Mouse (Mus musculus) MEL (cell line): ENCODE measurements around the gene Zfp740. TPM values are rescaled to one million over a fixed set of nuclear protein-coding genes. Genes with fewer than 3 reads are reported as not detected.

Experiments used
- DNase-seq: peaks from one replicate; pipeline ENCODE4 v3.0.0; 2011; ENCODE audit warnings: low read depth, low spot score
- H3K27ac ChIP-seq: 2 replicates; pipeline ENCODE4 v1.5.1; 2012; ENCODE audit warnings: low read depth, mild to moderate bottlenecking, control low read depth, low read length, moderate library complexity; ENCODE audit not compliant: control insufficient read depth
- H3K27me3 ChIP-seq, 2 experiments: fragments of 150-350 bp in 1 of 2; sonication (generic) in 1 of 2; 2 replicates each; pipeline ENCODE4 v1.6.1; 2012; ENCODE audit warnings: low read length in 2 of 2, mild to moderate bottlenecking in 2 of 2, improper control_type of control experiment in 1 of 2, moderate library complexity in 1 of 2; ENCODE audit not compliant: insufficient read depth in 2 of 2, control insufficient read depth in 1 of 2
- H3K36me3 ChIP-seq, 2 experiments: 2 replicates each; pipeline ENCODE4 v1.6.1; 2012 to 2014; ENCODE audit warnings: low read length in 2 of 2, improper control_type of control experiment in 1 of 2, inconsistent platforms in 1 of 2, mild to moderate bottlenecking in 1 of 2; ENCODE audit not compliant: insufficient read depth in 2 of 2, control insufficient read depth in 1 of 2
- H3K4me1 ChIP-seq, 2 experiments: fragments of 150-350 bp in 1 of 2; sonication (generic) in 1 of 2; 2 replicates each; pipeline ENCODE4 v1.6.1; 2012; ENCODE audit warnings: low read length in 2 of 2, improper control_type of control experiment in 1 of 2, mild to moderate bottlenecking in 1 of 2; ENCODE audit not compliant: insufficient read depth in 2 of 2, control insufficient read depth in 1 of 2
- H3K4me3 ChIP-seq, 2 experiments: fragments of 150-350 bp in 1 of 2; sonication (generic) in 1 of 2; 2 replicates each; pipeline ENCODE4 v1.5.1; 2012; ENCODE audit warnings: low read depth in 2 of 2, low read length in 2 of 2, mild to moderate bottlenecking in 2 of 2, moderate library complexity in 2 of 2, control low read depth in 1 of 2, improper control_type of control experiment in 1 of 2; ENCODE audit not compliant: control insufficient read depth in 1 of 2, insufficient read depth in 1 of 2
- H3K79me2 ChIP-seq: 2 replicates; pipeline ENCODE4 v1.6.1; 2012; ENCODE audit warnings: mild to moderate bottlenecking, low read length, moderate library complexity; ENCODE audit not compliant: control insufficient read depth, poor library complexity, insufficient read depth
- H3K9ac ChIP-seq: 2 replicates; pipeline ENCODE4 v1.6.1; 2012; ENCODE audit warnings: low read depth, mild to moderate bottlenecking, control low read depth, low read length, moderate library complexity; ENCODE audit not compliant: control insufficient read depth, poor library complexity, severe bottlenecking
- H3K9me3 ChIP-seq: fragments of 150-350 bp; sonication (generic); replicated peaks from 2 replicates; pipeline ENCODE4 v1.6.1; 2012; ENCODE audit warnings: mild to moderate bottlenecking, low read length, improper control_type of control experiment, moderate library complexity; ENCODE audit not compliant: insufficient read depth
- CHD1 ChIP-seq: IDR thresholded peaks from 2 replicates; pipeline ENCODE4 v1.6.1; 2012; ENCODE audit warnings: low read depth, mild to moderate bottlenecking, inconsistent platforms, low read length, improper control_type of control experiment
- CHD2 ChIP-seq: IDR thresholded peaks from 2 replicates; pipeline ENCODE4 v1.6.1; 2011; ENCODE audit warnings: low read length, improper control_type of control experiment
- CTCF ChIP-seq, 3 experiments: IDR thresholded peaks in 2 of 3; conservative IDR thresholded peaks in 1 of 3; 2 replicates each; pipeline ENCODE4 v1.5.1; 2011 to 2012; ENCODE audit warnings: low read length in 3 of 3, low read depth in 2 of 3, mild to moderate bottlenecking in 2 of 3, improper control_type of control experiment in 1 of 3, inconsistent platforms in 1 of 3, mixed read lengths in 1 of 3, moderate library complexity in 1 of 3; ENCODE audit not compliant: control insufficient read depth in 1 of 3, insufficient read depth in 1 of 3, poor library complexity in 1 of 3, severe bottlenecking in 1 of 3
- E2F4 ChIP-seq: IDR thresholded peaks from 2 replicates; pipeline ENCODE4 v1.6.1; 2011; ENCODE audit warnings: low read depth, low read length, improper control_type of control experiment, borderline replicate concordance
- ELF1 ChIP-seq: IDR thresholded peaks from 2 replicates; pipeline ENCODE4 v1.6.1; 2014; ENCODE audit warnings: low read depth, mild to moderate bottlenecking, inconsistent platforms, low read length, improper control_type of control experiment, moderate library complexity
- EP300 ChIP-seq, 2 experiments: IDR thresholded peaks; 2 replicates each; pipeline ENCODE4 v1.6.1; 2011; ENCODE audit warnings: improper control_type of control experiment in 2 of 2, low read length in 2 of 2, low read depth in 1 of 2, mild to moderate bottlenecking in 1 of 2
- GABPA ChIP-seq: IDR thresholded peaks from 2 replicates; pipeline ENCODE4 v1.6.1; 2012; ENCODE audit warnings: low read depth, mild to moderate bottlenecking, inconsistent platforms, low read length, improper control_type of control experiment, moderate library complexity
- HCFC1 ChIP-seq: IDR thresholded peaks from 2 replicates; pipeline ENCODE4 v1.6.1; 2012; ENCODE audit warnings: low read depth, mild to moderate bottlenecking, inconsistent platforms, low read length, improper control_type of control experiment, moderate library complexity
- JUND ChIP-seq: IDR thresholded peaks from 2 replicates; pipeline ENCODE4 v1.6.1; 2011; ENCODE audit warnings: low read depth, mild to moderate bottlenecking, improper control_type of control experiment, low read length
- MAZ ChIP-seq: IDR thresholded peaks from 2 replicates; pipeline ENCODE4 v1.6.1; 2012; ENCODE audit warnings: low read depth, mild to moderate bottlenecking, inconsistent platforms, low read length, improper control_type of control experiment
- MEF2A ChIP-seq: IDR thresholded peaks from 2 replicates; pipeline ENCODE4 v1.6.1; 2014; ENCODE audit warnings: low read depth, mild to moderate bottlenecking, inconsistent platforms, low read length, improper control_type of control experiment; ENCODE audit not compliant: poor library complexity, insufficient replicate concordance, severe bottlenecking; ENCODE audit errors: extremely low read depth
- MYB ChIP-seq: IDR thresholded peaks from 2 replicates; pipeline ENCODE4 v1.6.1; 2011; ENCODE audit warnings: mild to moderate bottlenecking, low read depth, low read length, improper control_type of control experiment
- MYC ChIP-seq: IDR thresholded peaks from 2 replicates; pipeline ENCODE4 v1.6.1; 2011; ENCODE audit warnings: low read depth, mild to moderate bottlenecking, low read length, improper control_type of control experiment, moderate library complexity
- NELFE ChIP-seq: IDR thresholded peaks from 2 replicates; pipeline ENCODE4 v1.6.1; 2011; ENCODE audit warnings: low read depth, low read length, improper control_type of control experiment
- NRF1 ChIP-seq: IDR thresholded peaks from 2 replicates; pipeline ENCODE4 v1.6.1; 2014; ENCODE audit warnings: low read depth, mild to moderate bottlenecking, inconsistent platforms, low read length, improper control_type of control experiment, moderate library complexity; ENCODE audit not compliant: poor library complexity, insufficient read depth, severe bottlenecking
- POLR2A ChIP-seq, 2 experiments: IDR thresholded peaks; 2 replicates each; pipeline ENCODE4 v1.6.1; 2011 to 2012; ENCODE audit warnings: low read length in 2 of 2, mild to moderate bottlenecking in 2 of 2, control low read depth in 1 of 2, improper control_type of control experiment in 1 of 2, low read depth in 1 of 2, moderate library complexity in 1 of 2; ENCODE audit not compliant: control insufficient read depth in 1 of 2, insufficient read depth in 1 of 2, poor library complexity in 1 of 2
- POLR2AphosphoS2 ChIP-seq: IDR thresholded peaks from 2 replicates; pipeline ENCODE4 v1.6.1; 2011; ENCODE audit warnings: low read length, improper control_type of control experiment
- RAD21 ChIP-seq: IDR thresholded peaks from 2 replicates; pipeline ENCODE4 v1.6.1; 2011; ENCODE audit warnings: mild to moderate bottlenecking, low read depth, low read length, improper control_type of control experiment
- SIN3A ChIP-seq: IDR thresholded peaks from 2 replicates; pipeline ENCODE4 v1.6.1; 2012; ENCODE audit warnings: low read length, improper control_type of control experiment, inconsistent platforms
- TAL1 ChIP-seq: IDR thresholded peaks from 2 replicates; pipeline ENCODE4 v1.6.1; 2012; ENCODE audit warnings: mild to moderate bottlenecking, inconsistent platforms, low read length, moderate library complexity, mixed read lengths
- TCF12 ChIP-seq: IDR thresholded peaks from 2 replicates; pipeline ENCODE4 v1.6.1; 2014; ENCODE audit warnings: low read depth, mild to moderate bottlenecking, inconsistent platforms, low read length, improper control_type of control experiment, moderate library complexity
- USF2 ChIP-seq, 2 experiments: IDR thresholded peaks; 2 replicates each; pipeline ENCODE4 v1.6.1; 2011 to 2012; ENCODE audit warnings: improper control_type of control experiment in 2 of 2, low read length in 2 of 2, borderline replicate concordance in 1 of 2, inconsistent platforms in 1 of 2, low read depth in 1 of 2, mild to moderate bottlenecking in 1 of 2; ENCODE audit not compliant: insufficient read depth in 1 of 2
- ZMIZ1 ChIP-seq: IDR thresholded peaks from 2 replicates; pipeline ENCODE4 v1.6.1; 2012; ENCODE audit warnings: low read depth, mild to moderate bottlenecking, inconsistent platforms, low read length, improper control_type of control experiment, moderate library complexity
- polyA plus RNA-seq, 2 experiments: library from polyadenylated mRNA; stranded (reverse) in 1 of 2; unstranded in 1 of 2; fragments of >175 nt in 1 of 2; fragments of >200 nt in 1 of 2; gene quantifications; 2 replicates each; pipeline versions ENCODE4 v1.2.1 to v1.2.4; 2012; ENCODE audit warnings: low replicate concordance in 2 of 2, low read depth in 1 of 2; ENCODE audit not compliant: insufficient read length in 2 of 2, insufficient read depth in 1 of 2, missing spikeins in 1 of 2
- total RNA-seq: library from RNA; depleted of rRNA; stranded (reverse); fragments of 300-350 nt; gene quantifications from 2 replicates; pipeline ENCODE4 v1.2.3, GENCODE M21; 2012

Gene Zfp740
- total and polyA plus RNA-seq, 3 experiments = 39.9 to 50.1 TPM; not detected in 1

- no peak overlapping the region for H3K4me3 ChIP-seq
- H3K9ac ChIP-seq = no peak overlapping the region
- H3K79me2 ChIP-seq = no peaks in the 10 kb centered on the region
- peaks cover 0 to 7% of the 10 kb centered on the region in 2 experiments; a peak in 2 of 4 replicates for H3K36me3 ChIP-seq
- no peaks in the 10 kb centered on the region for H3K9me3 ChIP-seq
- no peaks in the 10 kb centered on the region for H3K4me1 ChIP-seq
- TF ChIP-seq POLR2AphosphoS2 (0 out of 2 replicates have a peak, but pooled peaks have one; percentile 1), TCF12 (no peak), ZMIZ1 (no peak), MAZ (no peak)
- H3K27ac ChIP-seq = no peak overlapping the region
- DNase-seq = no peak
- no peaks in the 10 kb centered on the region for H3K27me3 ChIP-seq
Observed at GRCm38 (mm10) chr15:102217325-102217724, 14.3 kb downstream of the Zfp740 start.

DNA sequence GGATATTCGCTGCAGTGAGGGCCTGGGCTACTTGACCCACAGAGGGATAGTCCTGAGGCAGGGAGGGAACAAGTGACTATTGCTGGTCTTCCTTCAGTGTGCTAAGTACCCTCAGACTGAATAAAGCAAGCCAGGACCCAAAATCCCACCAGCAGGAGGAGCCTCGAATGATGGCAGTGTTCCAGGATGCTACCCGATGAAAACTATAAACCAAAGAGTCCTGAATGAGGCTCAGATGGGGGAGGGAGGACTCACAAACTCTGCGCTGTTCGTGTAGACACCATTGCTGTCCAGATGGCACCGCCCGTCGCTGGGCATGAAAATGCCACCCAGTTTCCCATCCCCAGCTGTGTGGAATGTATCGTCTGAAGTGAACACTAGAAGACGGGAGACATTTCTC, 19.3 kb downstream of the Zfp740 start:
- Histone ChIP-seq H3K27me3 (no peaks in the 10 kb centered on the region), H3K36me3 (peaks cover 0 to 11% of the 10 kb centered on the region in 2 experiments; a peak in 2 of 4 replicates), H3K9ac (no peak overlapping the region), H3K79me2 (no peaks in the 10 kb centered on the region), H3K9me3 (no peaks in the 10 kb centered on the region)
- DNase-seq = no peak
- TF ChIP-seq MYC (no peak), JUND (no peak), SIN3A (no peak), HCFC1 (no peak), POLR2A (IDR thresholded peaks at IDR 0.05; ENCODE audit: control insufficient read depth in 1 of 2, insufficient read depth in 1 of 2, low read depth in 1 of 2, low read length in 2 of 2, poor library complexity in 1 of 2) (no peak), USF2 (IDR thresholded peaks at IDR 0.05; ENCODE audit: borderline replicate concordance in 1 of 2, insufficient read depth in 1 of 2, low read depth in 1 of 2, low read length in 2 of 2) (no peak), ELF1 (no peak), NELFE (no peak)
- TF ChIP-seq, all 39 proteins: peak for 0
- H3K4me3 ChIP-seq = no peak overlapping the region
- peaks cover 5 to 20% of the 10 kb centered on the region in 2 experiments for H3K4me1 ChIP-seq
- H3K27ac ChIP-seq = no peak overlapping the region

- H3K36me3 ChIP-seq = peaks cover 0 to 14% of the 10 kb centered on the region in 2 experiments; a peak in 2 of 4 replicates
- no peaks in the 10 kb centered on the region for H3K9me3 ChIP-seq
- peak overlapping the region; percentile 4 for H3K27ac ChIP-seq
- no peaks in the 10 kb centered on the region for H3K27me3 ChIP-seq
- peak overlapping the region in 1 of 2 experiments; percentile 0; a peak in 1 of 4 replicates for H3K4me3 ChIP-seq
- no peak overlapping the region for H3K9ac ChIP-seq
- no peaks in the 10 kb centered on the region for H3K79me2 ChIP-seq
- peaks cover 8 to 25% of the 10 kb centered on the region in 2 experiments for H3K4me1 ChIP-seq
- DNase-seq = peak; percentile 67
- no peak; the same call in 1 of the 2 replicates for TF ChIP-seq MAZ
- peak; percentile 51 for TF ChIP-seq RAD21
- no peak for TF ChIP-seq E2F4
- TF ChIP-seq CTCF (IDR thresholded peaks at IDR 0.05 in 2 of 3, conservative IDR thresholded peaks at IDR 0.05 in 1 of 3; ENCODE audit: control insufficient read depth in 1 of 3, insufficient read depth in 1 of 3, low read depth in 2 of 3, low read length in 3 of 3, poor library complexity in 1 of 3, severe bottlenecking in 1 of 3) = peak in 2 of 3 experiments; percentile 58 to 76; a peak in 5 of 6 replicates
- no peak for TF ChIP-seq MYC
- no peak for TF ChIP-seq MEF2A
- no peak for TF ChIP-seq CHD1
- no peak for TF ChIP-seq MYB
- TF ChIP-seq POLR2A (IDR thresholded peaks at IDR 0.05; ENCODE audit: control insufficient read depth in 1 of 2, insufficient read depth in 1 of 2, low read depth in 1 of 2, low read length in 2 of 2, poor library complexity in 1 of 2) = no peak
- no peak for TF ChIP-seq NRF1
- no peak for TF ChIP-seq EP300 (IDR thresholded peaks at IDR 0.05; ENCODE audit: low read depth in 1 of 2, low read length in 2 of 2)
- TF ChIP-seq ELF1 = no peak
- no peak for TF ChIP-seq CHD2
- no peak for TF ChIP-seq GABPA
- no peak for TF ChIP-seq TCF12
- no peak for TF ChIP-seq NELFE
- no peak for TF ChIP-seq TAL1
Observed at GRCm38 (mm10) chr15:102224186-102224991, 21.3 kb downstream of the Zfp740 start.
